Mouse (Mus musculus) intestine, postnatal 0 days (tissue): Measurements from ENCODE around the gene Gng11. TPM values are rescaled to one million over a fixed set of nuclear protein-coding genes. Genes with fewer than 3 reads are reported as not detected.

Experiments used
- ATAC-seq: fragments of 200-750 bp; cut with Nextera tagmentation; 2 replicates; pipeline ENCODE4 v1.8.0; 2017; ENCODE audit warnings: mild to moderate bottlenecking, moderate TSS enrichment, moderate library complexity
- H3K27ac ChIP-seq: fragments of 300-500 bp; sonication (generic); 2 replicates; pipeline ENCODE4 v1.5.1; 2014; ENCODE audit warnings: mild to moderate bottlenecking, low read depth, low read length, moderate library complexity
- H3K27me3 ChIP-seq: fragments of 300-500 bp; sonication (generic); replicated peaks from 2 replicates; pipeline ENCODE4 v1.6.1; 2014; ENCODE audit warnings: low read length, mixed read lengths; ENCODE audit not compliant: control insufficient read depth, insufficient read depth
- H3K36me3 ChIP-seq: fragments of 300-500 bp; sonication (generic); 2 replicates; pipeline ENCODE4 v1.6.1; 2014; ENCODE audit warnings: mild to moderate bottlenecking, moderate library complexity; ENCODE audit not compliant: control insufficient read depth, insufficient read depth
- H3K4me1 ChIP-seq: fragments of 300-500 bp; sonication (generic); replicated peaks from 2 replicates; pipeline ENCODE4 v1.6.1; 2014; ENCODE audit warnings: antibody characterized with exemption, low read length, mixed read lengths; ENCODE audit not compliant: control insufficient read depth, insufficient read depth
- H3K4me2 ChIP-seq: fragments of 300-500 bp; sonication (generic); replicated peaks from 2 replicates; pipeline ENCODE4 v1.6.1; 2014; ENCODE audit warnings: low read depth, mild to moderate bottlenecking, moderate library complexity
- H3K4me3 ChIP-seq: fragments of 300-500 bp; sonication (generic); 2 replicates; pipeline ENCODE4 v1.5.1; 2014; ENCODE audit warnings: low read depth, low read length
- H3K9ac ChIP-seq: fragments of 300-500 bp; sonication (generic); 2 replicates; pipeline ENCODE4 v1.6.1; 2014; ENCODE audit warnings: mild to moderate bottlenecking, low read depth, low read length
- H3K9me3 ChIP-seq: fragments of 300-500 bp; sonication (generic); 2 replicates; pipeline ENCODE4 v1.6.1; 2016; ENCODE audit warnings: mixed run types; ENCODE audit not compliant: control insufficient read depth
- CTCF ChIP-seq: sonication (generic); IDR thresholded peaks from 2 replicates; pipeline ENCODE4 v1.5.1; 2016; ENCODE audit warnings: low read depth, mild to moderate bottlenecking, control low read depth, antibody characterized with exemption, moderate library complexity
- WGBS: fragments of 180-500 bp; shearing (Covaris S2); extraction: QIAGEN DNeasy Blood & Tissue Kit; methylation state at CpG from one replicate; pipeline ENCODE4 v1.1.7; 2014; 5-methylcytosine and 5-hydroxymethylcytosine counted together
- polyA plus RNA-seq: library from polyadenylated mRNA; unstranded; fragments of >200 nt; fragmentation: Nextera tagmentation; extraction: Ambion mirVana; gene quantifications from 2 replicates; pipeline ENCODE4 v1.2.1, GENCODE M21; 2015

Gng11 gene
- polyA plus RNA-seq, 1 experiment from 2014 or later = 93.7 TPM

- no peak overlapping the region for H3K27ac ChIP-seq
- H3K9me3 ChIP-seq = no peaks in the 10 kb centered on the region
- H3K36me3 ChIP-seq = no peaks in the 10 kb centered on the region
- no peak for TF ChIP-seq CTCF
- no peaks in the 10 kb centered on the region for H3K27me3 ChIP-seq
- H3K4me2 ChIP-seq = no peak overlapping the region
- H3K4me1 ChIP-seq = no peaks in the 10 kb centered on the region
- no peak for ATAC-seq
- H3K9ac ChIP-seq = no peak overlapping the region
- H3K4me3 ChIP-seq = no peak overlapping the region
These were observed 5.8 kb downstream of the Gng11 start for GRCm38 (mm10) chr6:4009548-4009947.

DNA sequence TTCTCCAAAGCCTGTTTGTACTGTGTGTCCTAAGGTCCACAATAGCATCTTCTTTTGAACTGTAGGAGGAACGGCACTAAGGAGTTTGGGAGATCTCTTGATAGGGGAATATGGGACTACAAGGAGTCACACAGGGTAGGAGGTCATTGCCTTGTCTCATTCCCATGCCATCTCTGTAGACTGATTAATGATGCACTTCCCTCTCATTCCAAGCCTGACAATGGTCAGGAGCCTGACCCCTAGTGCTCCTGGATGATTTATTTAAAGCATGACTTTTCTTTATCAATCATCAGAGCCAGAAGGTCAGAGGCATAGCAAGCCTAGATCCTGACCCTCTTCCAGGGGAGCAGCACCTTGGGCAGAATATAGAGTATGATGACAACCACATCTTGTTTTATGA, 18.9 kb downstream of the Gng11 start:
- no peaks in the 10 kb centered on the region for H3K36me3 ChIP-seq
- H3K9ac ChIP-seq = no peak overlapping the region
- H3K9me3 ChIP-seq = no peaks in the 10 kb centered on the region
- H3K27me3 ChIP-seq = no peaks in the 10 kb centered on the region
- H3K4me2 ChIP-seq = no peak overlapping the region
- H3K27ac ChIP-seq = no peak overlapping the region
- WGBS = 47% methylated on average over 1 of the region's 1 CpGs
- no peak for TF ChIP-seq CTCF
- no peak overlapping the region for H3K4me3 ChIP-seq
- H3K4me1 ChIP-seq = no peaks in the 10 kb centered on the region
- no peak for ATAC-seq

DNA sequence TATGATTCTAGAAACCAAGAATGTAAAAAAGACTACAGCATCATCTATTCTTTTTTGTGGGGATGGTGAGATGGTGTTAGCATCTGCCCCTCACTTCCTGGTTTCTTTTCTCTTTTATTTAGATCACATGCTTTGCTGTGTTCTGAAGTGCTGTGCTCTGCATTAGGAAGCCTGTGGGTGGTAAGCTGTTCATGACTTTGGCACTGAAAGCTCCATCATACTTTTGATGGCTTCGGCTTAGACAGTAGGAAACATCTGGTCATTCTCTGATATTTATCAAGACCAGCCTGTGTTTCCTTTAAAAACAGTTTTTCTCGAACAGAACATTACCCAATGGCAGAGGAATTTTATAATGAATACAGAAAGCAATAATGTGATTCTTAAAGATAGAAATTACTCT, 22.7 kb downstream of the Gng11 start:
- H3K27me3 ChIP-seq = no peaks in the 10 kb centered on the region
- 58% methylated on average over 2 of the region's 2 CpGs for WGBS
- H3K27ac ChIP-seq = no peak overlapping the region
- H3K36me3 ChIP-seq = no peaks in the 10 kb centered on the region
- no peaks in the 10 kb centered on the region for H3K4me1 ChIP-seq
- no peaks in the 10 kb centered on the region for H3K9me3 ChIP-seq
- H3K4me3 ChIP-seq = no peak overlapping the region
- no peak for ATAC-seq
- no peak overlapping the region for H3K4me2 ChIP-seq
- no peak overlapping the region for H3K9ac ChIP-seq
- no peak for TF ChIP-seq CTCF

DNA sequence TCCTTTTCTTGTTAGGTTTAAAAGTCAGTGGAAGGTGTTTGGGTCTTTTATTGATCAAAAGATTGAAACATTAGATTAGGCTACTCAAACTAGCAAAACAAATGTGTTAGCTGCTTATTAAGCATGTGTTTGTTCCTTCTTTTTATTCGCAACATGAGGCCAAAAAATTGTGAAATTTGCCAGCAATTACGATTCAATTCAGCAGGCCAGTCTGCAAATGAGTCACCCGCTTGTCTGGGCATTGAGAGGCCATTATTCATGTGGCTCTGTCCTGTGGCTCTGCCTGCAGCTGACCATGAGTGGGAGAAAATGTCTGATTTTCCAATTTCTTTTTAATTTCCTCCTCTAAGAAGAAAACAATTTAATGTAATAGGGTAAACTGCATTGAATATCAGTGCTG, 27.3 kb downstream of the Gng11 start:
- no peaks in the 10 kb centered on the region for H3K36me3 ChIP-seq
- H3K4me2 ChIP-seq = no peak overlapping the region
- TF ChIP-seq CTCF = no peak
- ATAC-seq = no peak
- H3K4me3 ChIP-seq = no peak overlapping the region
- H3K27me3 ChIP-seq = no peaks in the 10 kb centered on the region
- no peak overlapping the region for H3K9ac ChIP-seq
- H3K27ac ChIP-seq = no peak overlapping the region
- no peaks in the 10 kb centered on the region for H3K4me1 ChIP-seq
- H3K9me3 ChIP-seq = no peaks in the 10 kb centered on the region
- 78% methylated on average over 3 of the region's 3 CpGs for WGBS

DNA sequence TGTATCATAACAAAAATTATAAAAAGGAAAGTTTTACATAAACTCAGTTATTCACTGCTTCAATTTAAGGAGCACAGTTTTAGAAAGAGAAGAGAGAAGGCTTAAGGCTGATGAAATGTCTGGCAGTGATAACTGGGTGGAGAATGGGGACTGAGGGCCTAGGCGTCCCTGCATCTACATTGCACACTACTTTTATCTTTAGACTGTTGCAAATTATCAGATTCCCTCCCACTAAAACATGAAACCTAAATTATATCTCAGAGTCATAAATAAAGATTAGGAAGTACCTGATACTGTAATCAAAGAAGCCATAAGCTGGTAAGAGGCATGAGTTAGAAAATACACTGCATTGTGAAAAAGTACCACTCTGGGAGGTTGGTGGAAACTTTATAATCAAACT, 38.1 kb downstream of the Gng11 start:
- no peaks in the 10 kb centered on the region for H3K9me3 ChIP-seq
- WGBS = 39% methylated on average over 1 of the region's 1 CpGs
- no peak overlapping the region for H3K4me2 ChIP-seq
- no peak for ATAC-seq
- H3K9ac ChIP-seq = no peak overlapping the region
- H3K27me3 ChIP-seq = no peaks in the 10 kb centered on the region
- H3K4me1 ChIP-seq = no peaks in the 10 kb centered on the region
- no peak overlapping the region for H3K4me3 ChIP-seq
- H3K36me3 ChIP-seq = no peaks in the 10 kb centered on the region
- no peak overlapping the region for H3K27ac ChIP-seq
- TF ChIP-seq CTCF = no peak

GRCm38 (mm10) chr6:4047200-4047599, 43.5 kb downstream of the Gng11 start:
- H3K27ac ChIP-seq = no peak overlapping the region
- WGBS = 97% methylated on average over 1 of the region's 1 CpGs
- no peak overlapping the region for H3K9ac ChIP-seq
- H3K27me3 ChIP-seq = no peaks in the 10 kb centered on the region
- H3K4me1 ChIP-seq = no peaks in the 10 kb centered on the region
- H3K36me3 ChIP-seq = no peaks in the 10 kb centered on the region
- H3K4me3 ChIP-seq = no peak overlapping the region
- H3K9me3 ChIP-seq = no peaks in the 10 kb centered on the region
- TF ChIP-seq CTCF = no peak
- no peak overlapping the region for H3K4me2 ChIP-seq
- ATAC-seq = no peak

GRCm38 (mm10) chr6:4052843-4053242, 49.1 kb downstream of the Gng11 start:
- Histone ChIP-seq H3K27ac (no peak overlapping the region), H3K4me2 (no peak overlapping the region), H3K36me3 (no peaks in the 10 kb centered on the region), H3K4me3 (no peak overlapping the region), H3K27me3 (no peaks in the 10 kb centered on the region), H3K4me1 (no peaks in the 10 kb centered on the region), H3K9ac (no peak overlapping the region), H3K9me3 (no peaks in the 10 kb centered on the region)
- WGBS = 40% methylated on average over 1 of the region's 1 CpGs
- ATAC-seq = no peak
- no peak for TF ChIP-seq CTCF
